Mouse (Mus musculus) A20 (cell line): ENCODE measurements around the gene Gemin5.
"Not testable (repeated sequence)": the region's sequence is repeated elsewhere in the genome, so short reads cannot be mapped to it uniquely, and the experiment has no call there.

ENCODE experiments used
- DNase-seq: peaks from one replicate; pipeline ENCODE4 v3.0.0-alpha.2; 2011; ENCODE audit warnings: low read depth, low spot score

Gene Gemin5

GRCm38 (mm10) chr11:58168167-58168915 is at the start of gene Gemin5:
Gene Gemin5, minus strand, starts transcription at chr11:58168539.
- DNase-seq = peak; percentile 91

GRCm38 (mm10) chr11:58216823-58217222 is 48.5 kb upstream of the Gemin5 start:
- no peak for DNase-seq

GRCm38 (mm10) chr11:58215814-58216213 is 47.5 kb upstream of the Gemin5 start:
- no peak for DNase-seq

- DNase-seq = not testable (repeated sequence)
Measured at GRCm38 (mm10) chr11:58215049-58215430, 46.7 kb upstream of the Gemin5 start.

DNA sequence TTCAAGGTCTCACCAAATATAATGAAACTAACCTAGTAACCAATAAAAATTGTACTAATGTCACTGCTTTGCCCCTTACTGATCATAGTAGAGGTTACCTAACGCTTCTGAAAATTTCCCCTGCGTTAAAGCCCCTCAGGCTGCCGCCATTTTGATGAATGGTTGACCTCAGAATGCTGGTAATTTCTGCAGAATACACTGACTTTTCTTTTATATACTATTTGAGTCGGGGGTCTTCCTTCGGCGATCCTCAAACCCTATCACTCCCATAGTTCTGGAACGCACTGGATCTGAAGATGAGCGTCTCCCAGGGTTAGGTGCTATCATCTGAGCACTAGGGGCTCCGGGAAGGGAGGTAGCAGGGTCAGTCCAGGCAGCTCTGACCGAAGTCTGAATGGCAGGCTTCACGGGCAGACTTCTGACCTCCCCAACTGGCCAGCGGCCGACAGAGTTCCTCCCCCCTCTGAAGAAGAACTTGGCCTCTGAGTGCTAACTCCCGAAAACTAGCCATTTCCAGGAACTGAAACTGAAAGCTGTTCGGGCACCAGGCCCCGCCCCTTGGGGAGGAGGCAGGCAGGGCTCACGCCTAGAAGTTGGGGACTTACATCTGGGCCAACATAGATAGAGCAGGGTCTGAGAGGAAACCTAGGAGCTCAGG is 46.2 kb upstream of the Gemin5 start:
- DNase-seq = peak; percentile 93

DNA sequence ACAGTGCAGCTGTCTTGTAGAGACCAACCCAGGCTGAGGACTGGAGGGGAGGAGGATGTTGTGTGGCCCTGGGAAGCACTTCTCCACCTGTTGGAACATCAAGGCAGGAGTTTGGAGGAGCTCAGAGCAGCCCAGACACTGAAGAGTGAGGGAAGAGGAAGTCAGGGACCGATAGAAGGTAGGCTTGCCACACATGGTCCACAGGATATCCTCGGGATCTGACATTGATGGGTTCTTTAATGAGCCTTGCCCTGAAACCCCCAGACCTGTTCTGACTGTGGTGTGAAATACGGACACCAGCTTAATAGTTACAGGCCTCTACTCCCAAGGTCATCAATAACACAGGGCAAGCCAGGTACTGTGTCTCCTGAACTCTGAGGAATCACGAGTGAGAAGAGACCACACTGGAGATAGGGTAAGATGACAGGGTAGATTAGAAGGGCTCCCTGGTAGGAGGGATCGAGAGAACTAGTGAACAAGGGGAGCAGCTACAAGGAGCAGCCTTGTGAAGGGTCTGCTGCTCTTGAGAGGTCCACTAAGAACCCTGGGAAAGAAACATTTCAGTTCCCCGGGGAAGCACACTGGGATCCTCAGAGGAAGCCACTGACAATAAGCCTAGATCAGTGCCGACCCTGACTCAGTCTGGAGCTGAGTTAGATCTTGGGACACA is 45.5 kb upstream of the Gemin5 start:
- peak; percentile 51 for DNase-seq

GRCm38 (mm10) chr11:58211682-58212067 is 43.3 kb upstream of the Gemin5 start:
- DNase-seq = no peak

GRCm38 (mm10) chr11:58211062-58211681 is 42.8 kb upstream of the Gemin5 start:
- DNase-seq = no peak

- DNase-seq = no peak
Measured at GRCm38 (mm10) chr11:58210321-58210886, 42.1 kb upstream of the Gemin5 start.

DNA sequence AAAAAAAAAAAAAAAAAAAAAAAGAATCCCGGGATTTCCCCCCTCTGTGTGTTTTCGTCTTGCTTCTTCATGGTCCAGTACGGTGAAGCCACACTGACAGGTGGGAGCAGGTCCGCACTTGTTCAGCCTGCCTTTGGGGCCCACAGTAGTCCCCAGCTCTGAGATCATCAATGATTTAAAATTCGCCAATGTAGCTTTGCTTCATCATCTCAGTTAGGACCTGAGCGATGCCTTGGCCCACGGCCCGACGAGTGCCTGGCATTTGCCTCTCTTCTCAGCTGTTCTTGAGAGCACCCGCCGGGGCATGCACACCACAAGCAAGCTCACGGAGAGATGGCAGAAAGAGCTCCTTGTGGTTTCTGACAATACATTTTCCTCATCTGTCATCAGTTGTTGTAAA is 32.7 kb upstream of the Gemin5 start:
- DNase-seq = no peak

DNA sequence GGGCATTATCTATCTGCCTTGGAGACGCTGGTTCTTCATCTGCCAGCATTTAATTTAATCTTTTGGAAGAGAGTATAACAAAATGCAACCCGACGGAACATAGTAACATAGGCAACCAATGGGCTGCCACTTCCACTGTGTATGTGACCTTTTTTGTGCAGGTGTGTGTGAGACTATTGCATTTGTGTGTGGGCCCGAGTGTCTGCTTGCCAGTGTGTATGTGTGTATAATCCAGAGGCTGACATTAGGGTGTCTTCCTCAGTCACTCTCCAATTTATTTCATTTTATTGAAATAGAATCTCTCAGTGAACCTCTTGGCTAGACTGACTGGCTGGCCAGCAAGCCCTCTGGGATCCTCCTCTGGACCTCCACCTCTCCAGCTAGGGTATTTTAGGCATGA is 31.9 kb upstream of the Gemin5 start:
- DNase-seq = no peak

DNA sequence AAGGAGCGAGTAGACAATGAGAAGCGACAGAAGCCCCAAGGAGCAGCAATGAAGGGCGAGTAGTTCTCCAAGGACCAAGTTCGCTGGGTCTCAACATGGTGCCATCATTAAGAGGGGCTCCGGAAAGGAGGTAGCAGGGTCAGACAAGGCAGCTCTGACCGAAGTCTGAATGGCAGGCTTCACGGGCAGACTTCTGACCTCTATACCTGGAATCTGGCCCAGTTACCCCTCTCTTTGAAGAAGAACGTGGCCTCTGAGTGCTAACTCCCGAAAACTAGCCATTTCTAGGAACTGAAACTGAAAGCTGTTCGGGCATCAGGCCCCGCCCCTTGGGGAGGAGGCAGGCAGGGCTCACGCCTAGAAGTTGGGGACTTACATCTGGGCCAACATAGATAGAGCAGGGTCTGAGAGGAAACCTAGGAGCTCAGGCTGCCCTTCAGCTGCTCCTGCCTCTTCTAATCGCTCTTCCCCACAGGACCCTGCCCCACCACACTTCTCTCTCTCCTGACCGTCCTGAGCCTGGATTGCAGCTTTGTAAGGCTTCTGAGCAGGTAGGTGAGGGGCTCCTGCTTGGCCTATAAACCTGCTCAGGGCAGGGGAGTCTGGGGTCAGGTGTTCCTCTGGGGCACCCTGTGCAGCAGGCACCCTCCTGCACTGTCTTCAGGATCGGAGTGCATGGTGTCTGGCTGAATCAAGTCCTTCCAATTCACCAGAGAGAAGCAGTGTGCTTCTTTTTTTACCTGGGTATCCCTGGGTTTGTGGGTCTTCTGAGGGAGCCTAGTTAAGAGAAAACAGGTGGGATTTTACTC is 31.1 kb upstream of the Gemin5 start, which contains the start of the genes Igtp and Irgm2:
Gene Igtp, plus strand, starts transcription at position 328 of the 809 bp plus-strand sequence.
Gene Irgm2, plus strand, starts transcription at position 390 of the 809 bp plus-strand sequence.
- DNase-seq = peak; percentile 75

DNA sequence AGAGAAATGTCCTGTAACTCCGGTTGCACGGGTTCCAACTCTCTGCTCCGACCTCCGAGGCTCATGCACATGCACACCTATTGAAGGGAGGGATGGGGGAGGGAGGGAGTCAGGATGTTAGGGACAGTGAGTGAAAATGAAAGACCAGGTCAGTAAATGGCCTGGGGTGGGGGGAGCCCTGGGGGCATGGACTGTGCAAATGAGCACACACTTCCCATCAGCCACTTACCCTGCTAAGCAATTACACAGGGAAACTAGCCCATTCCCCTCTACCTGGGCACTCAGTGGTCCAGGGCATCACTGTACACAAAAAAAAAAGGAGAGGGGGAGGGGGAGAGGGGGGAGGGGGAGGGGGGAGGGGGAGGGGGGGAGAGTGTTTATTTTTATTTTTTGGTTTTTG is 30.3 kb upstream of the Gemin5 start:
- no peak for DNase-seq

- DNase-seq = no peak
Measured at GRCm38 (mm10) chr11:58193860-58194520, 25.7 kb upstream of the Gemin5 start.

DNA sequence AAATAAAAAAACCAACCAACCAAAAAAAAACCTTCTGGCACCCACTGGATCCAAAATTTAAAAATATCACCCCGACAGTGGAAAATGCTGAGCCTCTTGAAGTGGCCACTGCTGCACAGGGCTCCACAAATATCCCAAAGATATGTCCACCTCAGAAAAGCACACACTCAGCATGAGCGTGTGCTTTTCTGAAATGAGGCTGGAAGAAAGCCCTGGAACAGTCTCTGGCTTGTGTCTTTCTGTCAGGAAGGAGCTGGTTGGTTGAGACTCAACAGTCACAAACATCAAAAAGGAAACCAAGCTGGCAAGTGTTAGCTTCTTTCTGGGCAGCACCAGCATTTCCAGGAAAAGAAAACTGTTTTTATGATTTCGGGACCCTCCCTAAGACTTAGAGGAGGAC is 25.0 kb upstream of the Gemin5 start:
- no peak for DNase-seq

DNA sequence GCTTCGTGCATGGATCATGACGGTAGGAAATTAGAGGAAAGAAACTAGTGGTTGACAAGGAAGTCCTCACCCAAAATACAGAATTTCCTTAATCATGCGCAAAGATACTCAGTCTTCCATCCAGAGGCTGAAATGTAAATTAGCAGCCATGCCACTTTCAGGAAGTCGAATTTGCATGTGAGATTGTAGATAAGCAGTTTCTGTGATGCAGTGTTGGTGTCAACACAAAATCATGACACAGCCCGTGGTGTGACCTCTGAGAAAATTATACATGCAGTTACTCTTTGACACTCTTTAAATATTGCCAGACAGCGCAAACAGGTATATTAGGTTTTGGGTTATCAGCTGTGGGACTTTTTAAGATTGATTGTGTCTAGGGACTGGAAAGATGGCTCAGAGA is 21.3 kb upstream of the Gemin5 start:
- no peak for DNase-seq

DNA sequence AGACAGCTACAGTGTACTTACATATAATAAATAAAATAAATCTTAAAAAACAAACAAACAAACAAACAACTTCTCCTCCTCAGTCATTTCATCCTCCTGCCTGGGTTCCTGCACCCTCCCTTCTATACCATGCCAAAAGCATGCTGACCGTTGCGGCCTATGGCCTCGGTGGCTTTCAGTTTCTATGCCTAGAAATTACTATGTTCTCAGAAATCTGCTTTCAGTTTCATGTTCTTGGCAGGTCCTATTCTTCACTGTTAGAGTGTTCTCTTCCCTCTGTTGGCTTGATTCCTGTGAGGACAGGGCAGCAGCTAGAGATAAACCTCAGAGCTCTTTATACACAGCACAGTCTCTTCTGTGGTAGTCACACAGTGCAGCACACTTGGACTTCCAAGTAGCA is 15.2 kb upstream of the Gemin5 start:
- peak; percentile 48 for DNase-seq

DNA sequence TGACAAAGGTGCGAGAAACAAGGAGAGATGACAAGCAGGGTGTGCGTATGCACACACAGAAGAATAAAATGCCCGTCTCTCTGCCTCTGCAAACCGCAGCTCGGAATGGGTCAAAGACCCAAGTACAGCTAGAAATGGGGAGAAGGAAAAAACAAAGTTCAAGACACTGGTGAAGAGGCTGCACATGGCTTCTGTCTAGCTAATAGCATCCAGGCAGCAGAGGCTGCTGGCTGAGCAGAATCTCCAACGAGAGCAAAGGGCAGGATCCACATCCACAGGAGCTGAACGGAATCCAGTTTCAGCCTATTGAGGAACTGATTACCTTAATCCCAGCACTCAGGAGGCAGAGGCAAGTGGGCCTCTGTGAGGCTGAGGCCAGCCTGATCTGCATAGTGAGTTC is 12.4 kb upstream of the Gemin5 start:
- DNase-seq = no peak

DNA sequence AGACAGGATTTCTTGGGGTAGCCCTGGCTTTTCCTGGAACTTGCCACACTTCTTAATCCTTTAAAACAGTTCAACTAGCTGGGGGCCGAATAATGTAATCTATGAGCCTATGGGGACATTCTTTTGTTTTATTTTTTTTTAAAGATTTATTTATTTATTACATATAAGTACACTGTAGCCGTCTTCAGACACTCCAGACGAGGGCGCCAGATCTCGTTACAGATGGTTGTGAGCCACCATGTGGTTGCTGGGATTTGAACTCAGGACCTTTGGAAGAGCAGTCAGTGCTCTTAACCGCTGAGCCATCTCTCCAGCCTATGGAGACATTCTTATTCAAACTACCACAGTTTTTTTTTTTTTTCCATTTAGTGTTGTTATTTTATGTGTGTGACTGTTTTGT is 11.6 kb upstream of the Gemin5 start:
- DNase-seq = not testable (repeated sequence)

DNA sequence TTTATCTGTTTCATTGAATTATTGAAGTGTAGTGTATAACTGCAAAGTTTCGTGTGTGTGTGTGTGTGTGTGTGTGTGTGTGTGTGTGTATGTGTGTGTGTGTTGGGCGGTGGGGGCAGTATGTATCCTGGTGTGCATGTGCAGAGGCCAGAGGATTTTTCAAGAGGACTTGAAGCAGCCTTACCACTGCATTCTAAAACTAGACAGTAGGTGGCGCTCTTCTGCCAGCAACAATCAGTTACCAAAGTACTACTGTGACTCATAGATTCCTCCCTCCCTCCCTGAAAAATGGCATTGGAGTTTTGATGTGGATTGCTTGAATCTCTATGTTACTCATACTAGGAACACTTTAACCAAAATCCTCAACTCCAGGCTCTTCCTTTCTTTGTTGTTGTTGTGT is 11.2 kb upstream of the Gemin5 start:
- peak; percentile 85 for DNase-seq
